Mouse (Mus musculus) spleen, adult 2 months (tissue): ENCODE results near the gene Mpp3.

Source experiments
- CTCF ChIP-seq: fragments of 200-500 bp; IDR thresholded peaks from 2 replicates; pipeline ENCODE4 v1.5.1; 2011; ENCODE audit warnings: mild to moderate bottlenecking, inconsistent platforms; ENCODE audit not compliant: insufficient read depth, insufficient read length, insufficient replicate concordance; ENCODE audit errors: extremely low read depth
- POLR2A ChIP-seq: fragments of 200-500 bp; IDR thresholded peaks from 2 replicates; pipeline ENCODE4 v1.6.1; 2011; ENCODE audit warnings: low read depth, low read length, inconsistent platforms

DNA sequence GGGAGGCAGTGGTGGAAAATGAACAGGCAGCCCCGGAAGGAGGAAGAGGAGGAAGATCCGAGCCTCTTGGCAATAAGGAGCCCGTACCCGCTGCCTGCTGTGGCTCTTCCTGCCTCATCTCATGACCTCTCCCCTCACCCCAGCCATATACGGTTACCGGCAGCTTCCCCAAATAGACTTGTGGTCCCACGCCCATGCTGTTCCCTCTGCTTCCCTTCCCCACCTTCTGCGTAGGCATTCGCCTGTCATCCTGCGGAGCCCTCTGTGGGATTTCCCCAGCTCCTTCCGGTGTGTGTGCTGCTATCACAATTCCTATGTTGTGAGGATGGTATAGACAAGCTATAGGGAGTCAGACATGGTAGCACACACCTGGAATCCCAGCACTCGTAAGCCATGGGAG is 46.4 kb downstream of the Mpp3 start:
- TF ChIP-seq CTCF (no peak), POLR2A (no peak)
